Mouse (Mus musculus) E14TG2a.4 (cell line): ENCODE measurements at regions not wholly inside any gene's neighbourhood (a gene's known extent, or its start where the extent isn't known, plus 50 kb on each side); places are given as distances from the start of the nearest gene placed in this dataset.

ENCODE experiments used
- CTCF ChIP-seq: conservative IDR thresholded peaks from 2 replicates; pipeline ENCODE4 v1.5.1; 2014; ENCODE audit warnings: low read length
- NANOG ChIP-seq: IDR thresholded peaks from 2 replicates; pipeline ENCODE4 v1.6.1; 2014; ENCODE audit warnings: borderline replicate concordance, low read length, mixed read lengths
- POU5F1 ChIP-seq: IDR thresholded peaks from 2 replicates; pipeline ENCODE4 v1.6.1; 2014; ENCODE audit warnings: low read length, borderline replicate concordance

DNA sequence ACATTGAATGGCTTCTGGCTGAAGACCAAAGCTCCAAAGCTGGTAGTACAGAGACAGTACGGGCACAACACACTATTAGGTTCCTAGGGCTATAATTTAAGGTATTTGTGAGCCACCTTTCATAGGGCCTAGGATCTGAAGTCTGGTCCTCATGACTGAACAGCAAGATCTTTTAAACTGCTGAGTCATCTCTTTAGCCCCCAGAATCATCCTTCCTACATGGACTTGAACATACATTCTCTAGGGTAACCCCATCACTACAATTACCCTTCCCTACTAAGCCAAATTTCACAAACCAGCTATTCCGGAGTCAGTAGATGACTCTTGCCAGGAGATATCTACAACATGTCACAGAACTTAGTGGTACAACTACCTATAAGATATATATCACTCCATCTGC lies 215.5 kb upstream of the Nmur2 start:
- TF ChIP-seq CTCF (no peak), POU5F1 (no peak), NANOG (no peak)
